ENCODE assay signal across 23 mouse cellular contexts in genomic region chr14:34573348-34573913, GRCm38 (mm10). TPM values are rescaled to one million over a fixed set of nuclear protein-coding genes. Genes with fewer than 3 reads are reported as not detected.
DNase-seq lines count a peak whose midpoint lies in the region; ATAC-seq and TF ChIP-seq lines count a peak whose summit lies in the region.
"Had no signal": no experiment of that assay in that cellular context is flagged by ENCODE, and none has a peak within 500 bp of the region (broad histone marks: within the 10 kb centered on the region; RNA-seq: fewer than 3 reads in every experiment).

No protein-coding gene starts in this region.

- no peak for DNase-seq in heart, postnatal 10 days
- peak; percentile 35 for DNase-seq in heart, postnatal 4 days
- no peak for DNase-seq in stomach, postnatal 0 days (ENCODE audit: low spot score)
- no peak for DNase-seq in lung, postnatal 36 days
- DNase-seq in adrenal gland, adult 18-20 months (ENCODE audit: low spot score in 2 of 2), result no peak
- DNase-seq: adrenal gland, adult 2 months; cerebellum, adult 9-11 months; embryo, embryonic 11 days; right cerebral cortex, postnatal 4 days had no signal

- ATAC-seq in heart, embryonic 12.5 days (ENCODE audit: insufficient number of reproducible peaks, low FRiP score), result no peak
- no peak for ATAC-seq in heart, embryonic 14.5 days (ENCODE audit: insufficient number of reproducible peaks, insufficient read depth, low FRiP score, low read depth)
- ATAC-seq in stomach, postnatal 0 days (ENCODE audit: low FRiP score, low TSS enrichment), result peak; percentile 3; the same call in 1 of the 2 replicates
- ATAC-seq: hindbrain, postnatal 0 days had no signal

- peak overlapping the region; percentile 43 for H3K9ac ChIP-seq in heart, embryonic 12.5 days
- peak overlapping the region; percentile 57 for H3K9ac ChIP-seq in heart, embryonic 14.5 days (ENCODE audit: low read length)
- no peak overlapping the region; the same call in 1 of the 2 replicates for H3K9ac ChIP-seq in stomach, postnatal 0 days (ENCODE audit: low read length)
- H3K9ac ChIP-seq: embryonic facial prominence, embryonic 15.5 days; forebrain, embryonic 12.5 days; neural tube, embryonic 15.5 days had no signal

- TF ChIP-seq CTCF in stomach, postnatal 0 days (IDR thresholded peaks at IDR 0.05; ENCODE audit: low read depth), result no peak

- peak overlapping the region; percentile 93 for H3K27ac ChIP-seq in heart, embryonic 12.5 days (ENCODE audit: poor library complexity, severe bottlenecking)
- H3K27ac ChIP-seq in heart, embryonic 14.5 days (replicated peaks in 1 of 2; ENCODE audit: control insufficient read depth in 1 of 2, insufficient read depth in 1 of 2, low read depth in 2 of 2, low read length in 2 of 2), result peak overlapping the region; percentile 88 to 94
- no peak overlapping the region for H3K27ac ChIP-seq in stomach, postnatal 0 days (replicated peaks)
- H3K27ac ChIP-seq: embryonic facial prominence, embryonic 15.5 days; forebrain, embryonic 12.5 days; hindbrain, postnatal 0 days; midbrain, embryonic 10.5 days; neural tube, embryonic 15.5 days had no signal

- no peak for TF ChIP-seq EP300 in stomach, postnatal 0 days (optimal IDR thresholded peaks at IDR 0.05)

- intact Hi-C loops in heart, postnatal 10 days (cut with DNase I), result no loop called here

- no peaks in the 10 kb centered on the region for H3K27me3 ChIP-seq in heart, embryonic 12.5 days (replicated peaks)
- no peaks in the 10 kb centered on the region for H3K27me3 ChIP-seq in heart, embryonic 14.5 days (ENCODE audit: control insufficient read depth, insufficient read depth, low read length)
- H3K27me3 ChIP-seq in stomach, postnatal 0 days (ENCODE audit: control insufficient read depth, insufficient read depth, low read length), result no peaks in the 10 kb centered on the region
- H3K27me3 ChIP-seq: neural tube, embryonic 15.5 days had no signal

- no peak overlapping the region for H3K4me3 ChIP-seq in heart, embryonic 12.5 days
- no peak overlapping the region for H3K4me3 ChIP-seq in heart, embryonic 14.5 days (ENCODE audit: control insufficient read depth in 1 of 2, insufficient read depth in 1 of 2, low read depth in 1 of 2, low read length in 2 of 2)
- no peak overlapping the region for H3K4me3 ChIP-seq in stomach, postnatal 0 days (ENCODE audit: low read depth, low read length)
- H3K4me3 ChIP-seq: embryonic facial prominence, embryonic 15.5 days; forebrain, embryonic 12.5 days; midbrain, embryonic 10.5 days; neural tube, embryonic 15.5 days had no signal

- peak overlapping the region; percentile 21; the same call in 1 of the 2 replicates for H3K4me2 ChIP-seq in heart, embryonic 12.5 days
- H3K4me2 ChIP-seq in heart, embryonic 14.5 days (ENCODE audit: low read length), result peak overlapping the region; percentile 30; the same call in 1 of the 2 replicates
- H3K4me2 ChIP-seq in stomach, postnatal 0 days (replicated peaks; ENCODE audit: low read depth), result no peak overlapping the region
- H3K4me2 ChIP-seq: embryonic facial prominence, embryonic 15.5 days; forebrain, embryonic 12.5 days; neural tube, embryonic 15.5 days had no signal

- 32% methylated on average over 9 of the region's 9 CpGs for WGBS in heart, embryonic 12.5 days
- 30% methylated on average over 9 of the region's 9 CpGs for WGBS in heart, embryonic 14.5 days
- 65% methylated on average over 9 of the region's 9 CpGs for WGBS in stomach, postnatal 0 days

- peaks cover 40% of the 10 kb centered on the region for H3K36me3 ChIP-seq in heart, embryonic 12.5 days
- H3K36me3 ChIP-seq in heart, embryonic 14.5 days (ENCODE audit: control insufficient read depth, insufficient read depth, low read length), result peaks cover 54% of the 10 kb centered on the region
- no peaks in the 10 kb centered on the region for H3K36me3 ChIP-seq in stomach, postnatal 0 days (ENCODE audit: control insufficient read depth, insufficient read depth, low read length)
- H3K36me3 ChIP-seq: embryonic facial prominence, embryonic 15.5 days; forebrain, embryonic 12.5 days; midbrain, embryonic 10.5 days; neural tube, embryonic 15.5 days had no signal

- peaks cover 78% of the 10 kb centered on the region for H3K4me1 ChIP-seq in heart, embryonic 12.5 days (replicated peaks)
- H3K4me1 ChIP-seq in heart, embryonic 14.5 days (ENCODE audit: control insufficient read depth in 2 of 2, insufficient read depth in 2 of 2, low read length in 2 of 2), result peaks cover 44 to 65% of the 10 kb centered on the region in 2 experiments
- no peaks in the 10 kb centered on the region for H3K4me1 ChIP-seq in stomach, postnatal 0 days (replicated peaks; ENCODE audit: control insufficient read depth, insufficient read depth)

- no peaks in the 10 kb centered on the region for H3K9me3 ChIP-seq in heart, embryonic 12.5 days (replicated peaks)
- H3K9me3 ChIP-seq in heart, embryonic 14.5 days (ENCODE audit: control insufficient read depth, low read length), result no peaks in the 10 kb centered on the region
- no peaks in the 10 kb centered on the region for H3K9me3 ChIP-seq in stomach, postnatal 0 days (ENCODE audit: control insufficient read depth, low read length)
- H3K9me3 ChIP-seq: embryonic facial prominence, embryonic 15.5 days; forebrain, embryonic 12.5 days; midbrain, embryonic 10.5 days; neural tube, embryonic 15.5 days had no signal

RNA-seq across cellular contexts. Expression of gene Ldb3, which starts 15.1 kb away (rescaled TPM):
- 226 and 239 TPM in 2 replicates for polyA plus RNA-seq in heart, embryonic 12.5 days (2016; fragmentation: Nextera tagmentation; extraction: Ambion mirVana)
- total RNA-seq in heart, postnatal 10 days (2021), result 100 to 1,000 TPM; 879 to 920 TPM
- 301 and 314 TPM in 2 replicates for polyA plus RNA-seq in heart, embryonic 14.5 days (2014; fragmentation: Nextera tagmentation; extraction: Ambion mirVana)
- 100 to 1,000 TPM; 709 to 766 TPM for total RNA-seq in heart, postnatal 4 days (2021)
- 1.6 and 1.7 TPM in 2 replicates for polyA plus RNA-seq in stomach, postnatal 0 days (2015; fragmentation: Nextera tagmentation; extraction: Ambion mirVana)
- total RNA-seq in adrenal gland, adult 18-20 months (2021), result 1 to 10 TPM in 1 of 2 experiments, under 1 TPM in 1; 0.46 to 2.6 TPM
- total RNA-seq: MEL had no signal

RNA-seq across cellular contexts. Expression of gene Opn4, which starts 26.5 kb away (rescaled TPM):
- polyA plus RNA-seq in heart, embryonic 12.5 days (2016; fragmentation: Nextera tagmentation; extraction: Ambion mirVana), result 4.3 and 4.9 TPM in 2 replicates
- 1 to 10 TPM; 2.0 to 2.3 TPM for total RNA-seq in heart, postnatal 10 days (2021)
- 5.0 and 5.2 TPM in 2 replicates for polyA plus RNA-seq in heart, embryonic 14.5 days (2014; fragmentation: Nextera tagmentation; extraction: Ambion mirVana)
- total RNA-seq in heart, postnatal 4 days (2021), result 1 to 10 TPM; 2.9 to 4.8 TPM
- polyA plus RNA-seq in stomach, postnatal 0 days (2015; fragmentation: Nextera tagmentation; extraction: Ambion mirVana), result not detected in 2 replicates
- not detected for total RNA-seq in adrenal gland, adult 18-20 months (2021)
- total RNA-seq: hindbrain, postnatal 0 days; layer of hippocampus, postnatal 14 days; left cerebral cortex, postnatal 10 days; MEL had no signal
- polyA plus RNA-seq: thymus, postnatal 0 days had no signal

RNA-seq across cellular contexts. Expression of gene 9230112D13Rik, which starts 50.8 kb away (rescaled TPM):
- not detected in 2 replicates for polyA plus RNA-seq in heart, embryonic 12.5 days (2016; fragmentation: Nextera tagmentation; extraction: Ambion mirVana)
- not detected for total RNA-seq in heart, postnatal 10 days (2021)
- polyA plus RNA-seq in heart, embryonic 14.5 days (2014; fragmentation: Nextera tagmentation; extraction: Ambion mirVana), result not detected in 2 replicates
- total RNA-seq in heart, postnatal 4 days (2021), result not detected
- polyA plus RNA-seq in stomach, postnatal 0 days (2015; fragmentation: Nextera tagmentation; extraction: Ambion mirVana), result not detected in 2 replicates
- not detected for total RNA-seq in adrenal gland, adult 18-20 months (2021)
- total RNA-seq: adrenal gland, adult 2 months; gastrocnemius, postnatal 4 days; hindbrain, postnatal 0 days; layer of hippocampus, postnatal 14 days; left cerebral cortex, postnatal 10 days; MEL had no signal
- polyA plus RNA-seq: adrenal gland, adult 2 months; embryonic facial prominence, embryonic 15.5 days; forebrain, embryonic 12.5 days; hindbrain, postnatal 0 days; limb, embryonic 14.5 days; liver, embryonic 16.5 days; midbrain, embryonic 10.5 days; neural tube, embryonic 15.5 days; thymus, postnatal 0 days had no signal

Comparison
In these comparisons a context has a peak if more than half of its experiments do, and no peak if none do; other contexts are left out.
1. RNA of gene Ldb3, which starts 15.1 kb away (total RNA-seq): 879 to 920 TPM in heart, postnatal 10 days and 709 to 766 TPM in heart, postnatal 4 days; 0.46 to 2.6 TPM in adrenal gland, adult 18-20 months; every median in the first group is over 100 times any median in the second.